Mouse (Mus musculus): Measurements from ENCODE around the gene Dut.

Dut gene

GRCm38 (mm10) chr2:125247108-125247961 lies at the start of gene Dut:
TSS of gene Dut (plus strand) at chr2:125247190.
- DNase-seq (ENCODE audit: low spot score) = peak; percentile 96

GRCm38 (mm10) chr2:125208894-125209596 lies 37.9 kb upstream of the Dut start:
- no peak for DNase-seq (ENCODE audit: low spot score)

- no peak for DNase-seq (ENCODE audit: low spot score)
Measured at GRCm38 (mm10) chr2:125211831-125212510, 35.0 kb upstream of the Dut start.

GRCm38 (mm10) chr2:125214592-125214991 lies 32.4 kb upstream of the Dut start:
- DNase-seq (ENCODE audit: low spot score) = peak; percentile 92

GRCm38 (mm10) chr2:125217286-125217685 lies 29.7 kb upstream of the Dut start:
- no peak for DNase-seq (ENCODE audit: low spot score)

GRCm38 (mm10) chr2:125218566-125218965 lies 28.4 kb upstream of the Dut start:
- DNase-seq (ENCODE audit: low spot score) = no peak

- DNase-seq (ENCODE audit: low spot score) = no peak
Measured at GRCm38 (mm10) chr2:125219268-125219667, 27.7 kb upstream of the Dut start.

GRCm38 (mm10) chr2:125221673-125222072 lies 25.3 kb upstream of the Dut start:
- DNase-seq (ENCODE audit: low spot score) = no peak

GRCm38 (mm10) chr2:125228472-125229409 lies 18.2 kb upstream of the Dut start:
- DNase-seq (ENCODE audit: low spot score) = no peak

GRCm38 (mm10) chr2:125232183-125232582 lies 14.8 kb upstream of the Dut start:
- no peak for DNase-seq (ENCODE audit: low spot score)

- DNase-seq (ENCODE audit: low spot score) = no peak
Measured at GRCm38 (mm10) chr2:125233537-125233936, 13.5 kb upstream of the Dut start.

- no peak for DNase-seq (ENCODE audit: low spot score)
Measured at GRCm38 (mm10) chr2:125234049-125234448, 12.9 kb upstream of the Dut start.

- no peak for DNase-seq (ENCODE audit: low spot score)
Measured at GRCm38 (mm10) chr2:125245545-125246285, 1.3 kb upstream of the Dut start.

GRCm38 (mm10) chr2:125246669-125247068 lies 321 bp upstream of the Dut start:
- DNase-seq (ENCODE audit: low spot score) = peak; percentile 46

- DNase-seq (ENCODE audit: low spot score) = no peak
Measured at GRCm38 (mm10) chr2:125247962-125248235, 909 bp downstream of the Dut start.

GRCm38 (mm10) chr2:125248256-125248655 lies 1.3 kb downstream of the Dut start:
- DNase-seq (ENCODE audit: low spot score) = no peak

GRCm38 (mm10) chr2:125249339-125249738 lies 2.3 kb downstream of the Dut start:
- no peak for DNase-seq (ENCODE audit: low spot score)

GRCm38 (mm10) chr2:125249874-125250273 lies 2.9 kb downstream of the Dut start:
- DNase-seq (ENCODE audit: low spot score) = peak; percentile 32

- no peak for DNase-seq (ENCODE audit: low spot score)
Measured at GRCm38 (mm10) chr2:125251781-125252180, 4.8 kb downstream of the Dut start.

- peak; percentile 67 for DNase-seq (ENCODE audit: low spot score)
Measured at GRCm38 (mm10) chr2:125252275-125252674, 5.3 kb downstream of the Dut start.

GRCm38 (mm10) chr2:125253699-125254098 lies 6.7 kb downstream of the Dut start:
- no peak for DNase-seq (ENCODE audit: low spot score)
